Mouse (Mus musculus): Measurements from ENCODE around the gene Klrg2.

GRCm38 (mm10) chr6:38632826-38633225 is 4.2 kb downstream of the Klrg2 start:
- TF ChIP-seq GATA1 (IDR thresholded peaks at IDR 0.05; ENCODE audit: borderline replicate concordance, low read length) = no peak
- TF ChIP-seq FLI1 (IDR thresholded peaks at IDR 0.05; ENCODE audit: low read length) = no peak

Measured in megakaryocyte, embryonic 14.5 days (primary cell).